Mouse (Mus musculus): ENCODE results near the gene Phyhipl. TPM values are rescaled to one million over a fixed set of nuclear protein-coding genes. Genes with fewer than 3 reads are reported as not detected.

The Phyhipl gene
- total and polyA plus RNA-seq, 3 experiments = not detected

DNA sequence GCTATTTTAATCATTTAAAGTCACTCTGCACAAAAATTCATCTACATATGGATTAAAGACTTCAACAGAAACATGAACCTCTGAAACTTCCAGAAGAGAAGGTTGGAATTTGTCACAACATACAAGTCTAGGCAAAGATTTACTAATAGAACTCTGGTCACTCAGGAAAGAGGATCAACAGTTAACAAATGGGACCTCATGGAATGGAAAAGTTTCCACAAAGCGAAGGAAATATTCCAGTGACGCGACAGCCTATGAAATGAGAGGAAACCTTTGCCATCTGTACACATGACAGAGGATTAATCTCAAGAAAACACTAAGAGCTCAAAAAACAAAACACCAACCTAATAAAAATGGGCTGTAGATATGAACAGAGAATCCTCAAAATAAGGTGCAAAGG is 32.3 kb downstream of the Phyhipl start:
- H3K79me2 ChIP-seq (replicated peaks; ENCODE audit: control insufficient read depth, extremely low read depth, insufficient read depth, poor library complexity, severe bottlenecking) = no peaks in the 10 kb centered on the region
- TF ChIP-seq TCF12 (IDR thresholded peaks at IDR 0.05; ENCODE audit: low read depth, low read length) = no peak
- no peak for TF ChIP-seq GABPA (IDR thresholded peaks at IDR 0.05; ENCODE audit: insufficient replicate concordance, low read depth, low read length)
- no peak for TF ChIP-seq USF1 (IDR thresholded peaks at IDR 0.05; ENCODE audit: low read depth, low read length)
- in situ Hi-C loops (cut with MboI; ENCODE audit: low pct_ligation_motif_present, low pct_unique_long_range_greater_than_20kb, low sequenced_read_pairs) = no loop called here
- no peak overlapping the region for H3K4me2 ChIP-seq (ENCODE audit: insufficient read depth, low read depth, poor library complexity, severe bottlenecking)
- no peak overlapping the region for H3K9ac ChIP-seq (ENCODE audit: insufficient read depth, low read depth)
- no peaks in the 10 kb centered on the region for H3K36me3 ChIP-seq (replicated peaks in 1 of 2; ENCODE audit: control insufficient read depth in 1 of 2, insufficient read depth in 1 of 2, low read length in 1 of 2)
- dilution Hi-C loops (cut with MboI; ENCODE audit: extremely low pct_ligation_motif_present, extremely low pct_unique_long_range_greater_than_20kb, low sequenced_read_pairs) = no loop called here
- H3K27me3 ChIP-seq (replicated peaks) = no peaks in the 10 kb centered on the region
- H3K4me1 ChIP-seq (ENCODE audit: control insufficient read depth in 1 of 2, insufficient read depth in 2 of 2) = no peaks in the 10 kb centered on the region
- DNase-seq (ENCODE audit: extremely low read depth) = no peak
- H3K4me3 ChIP-seq (replicated peaks in 1 of 3; ENCODE audit: low read depth in 2 of 3, low read length in 2 of 3, poor library complexity in 1 of 3) = no peak overlapping the region
- H3K9me3 ChIP-seq (replicated peaks; ENCODE audit: low read length) = peaks cover 40% of the 10 kb centered on the region
- no peak overlapping the region for H3K27ac ChIP-seq (ENCODE audit: insufficient read depth, low read depth)

DNA sequence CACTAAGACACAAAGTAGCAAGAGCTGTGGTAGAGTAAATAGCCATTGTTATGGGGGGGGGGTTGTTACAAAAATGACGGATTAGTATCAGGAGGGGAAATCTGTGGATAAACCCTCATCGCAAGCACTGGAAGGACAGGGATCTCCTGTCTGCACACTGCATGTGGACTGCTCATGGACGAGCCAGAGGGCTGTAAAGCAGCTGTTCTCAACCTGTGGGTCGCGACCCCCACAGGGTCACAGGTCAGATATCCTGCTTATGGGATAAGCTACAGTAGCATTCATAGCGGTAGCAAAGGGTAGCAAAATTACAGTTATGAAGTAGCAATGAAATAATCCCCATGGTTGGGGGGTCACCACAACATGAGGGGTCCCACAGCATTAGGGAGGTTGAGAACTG is 39.4 kb downstream of the Phyhipl start:
- dilution Hi-C loops (cut with MboI; ENCODE audit: extremely low pct_ligation_motif_present, extremely low pct_unique_long_range_greater_than_20kb, low sequenced_read_pairs) = no loop called here

DNA sequence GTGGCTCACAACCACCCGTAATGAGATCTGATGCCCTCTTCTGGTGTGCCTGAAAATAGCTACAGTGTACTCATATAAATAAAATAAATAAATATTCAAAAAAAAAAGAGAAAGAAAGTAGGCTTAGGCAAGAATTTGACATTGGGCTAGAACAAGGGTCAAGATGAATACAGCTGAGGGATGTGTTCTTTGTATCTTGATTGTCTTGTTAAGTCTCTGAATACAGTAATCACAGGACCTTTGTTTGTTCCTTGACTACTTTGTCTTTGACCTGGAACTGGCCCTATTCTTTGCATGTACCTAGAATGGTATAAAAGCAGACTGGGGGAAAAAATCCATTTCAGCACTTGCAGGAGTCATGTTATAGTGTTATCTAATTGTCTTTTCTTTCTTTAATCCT is 44.1 kb downstream of the Phyhipl start:
- Histone ChIP-seq H3K9ac (ENCODE audit: insufficient read depth, low read depth) (no peak overlapping the region), H3K9me3 (replicated peaks; ENCODE audit: low read length) (peaks cover 24% of the 10 kb centered on the region), H3K4me1 (ENCODE audit: control insufficient read depth in 1 of 2, insufficient read depth in 2 of 2) (no peaks in the 10 kb centered on the region), H3K36me3 (replicated peaks in 1 of 2; ENCODE audit: control insufficient read depth in 1 of 2, insufficient read depth in 1 of 2, low read length in 1 of 2) (no peaks in the 10 kb centered on the region), H3K4me2 (ENCODE audit: insufficient read depth, low read depth, poor library complexity, severe bottlenecking) (no peak overlapping the region), H3K27me3 (replicated peaks) (no peaks in the 10 kb centered on the region), H3K27ac (ENCODE audit: insufficient read depth, low read depth) (no peak overlapping the region), H3K79me2 (replicated peaks; ENCODE audit: control insufficient read depth, extremely low read depth, insufficient read depth, poor library complexity, severe bottlenecking) (no peaks in the 10 kb centered on the region), H3K4me3 (replicated peaks in 1 of 3; ENCODE audit: low read depth in 2 of 3, low read length in 2 of 3, poor library complexity in 1 of 3) (no peak overlapping the region)
- dilution Hi-C loops (cut with MboI; ENCODE audit: extremely low pct_ligation_motif_present, extremely low pct_unique_long_range_greater_than_20kb, low sequenced_read_pairs) (no loop called here), in situ Hi-C loops (cut with MboI; ENCODE audit: low pct_ligation_motif_present, low pct_unique_long_range_greater_than_20kb, low sequenced_read_pairs) (no loop called here)
- TF ChIP-seq USF2 (conservative IDR thresholded peaks at IDR 0.05; ENCODE audit: low read depth, low read length) (no peak), TBP (conservative IDR thresholded peaks at IDR 0.05; ENCODE audit: low read depth, low read length) (no peak), IRF4 (IDR thresholded peaks at IDR 0.05; ENCODE audit: low read depth, low read length) (no peak), MAX (IDR thresholded peaks at IDR 0.05; ENCODE audit: low read length) (no peak), BHLHE40 (IDR thresholded peaks at IDR 0.05; ENCODE audit: low read depth, low read length) (no peak), RAD21 (IDR thresholded peaks at IDR 0.05; ENCODE audit: low read depth, low read length) (no peak), ETS1 (conservative IDR thresholded peaks at IDR 0.05; ENCODE audit: low read depth, low read length) (no peak)
- DNase-seq (ENCODE audit: extremely low read depth) = no peak

More for the DNA sequence above, 39.4 kb downstream of the Phyhipl start:
- Histone ChIP-seq H3K27me3 (replicated peaks) (no peaks in the 10 kb centered on the region), H3K79me2 (replicated peaks; ENCODE audit: control insufficient read depth, extremely low read depth, insufficient read depth, poor library complexity, severe bottlenecking) (no peaks in the 10 kb centered on the region), H3K4me1 (ENCODE audit: control insufficient read depth in 1 of 2, insufficient read depth in 2 of 2) (no peaks in the 10 kb centered on the region), H3K36me3 (replicated peaks in 1 of 2; ENCODE audit: control insufficient read depth in 1 of 2, insufficient read depth in 1 of 2, low read length in 1 of 2) (no peaks in the 10 kb centered on the region), H3K27ac (ENCODE audit: insufficient read depth, low read depth) (no peak overlapping the region), H3K4me3 (replicated peaks in 1 of 3; ENCODE audit: low read depth in 2 of 3, low read length in 2 of 3, poor library complexity in 1 of 3) (no peak overlapping the region), H3K4me2 (ENCODE audit: insufficient read depth, low read depth, poor library complexity, severe bottlenecking) (no peak overlapping the region), H3K9me3 (replicated peaks; ENCODE audit: low read length) (peaks cover 29% of the 10 kb centered on the region), H3K9ac (ENCODE audit: insufficient read depth, low read depth) (no peak overlapping the region)
- TF ChIP-seq NRF1 (IDR thresholded peaks at IDR 0.05; ENCODE audit: low read depth, low read length) (no peak), USF2 (conservative IDR thresholded peaks at IDR 0.05; ENCODE audit: low read depth, low read length) (no peak), GABPA (IDR thresholded peaks at IDR 0.05; ENCODE audit: insufficient replicate concordance, low read depth, low read length) (no peak), IRF4 (IDR thresholded peaks at IDR 0.05; ENCODE audit: low read depth, low read length) (no peak), MAX (IDR thresholded peaks at IDR 0.05; ENCODE audit: low read length) (no peak), CHD1 (IDR thresholded peaks at IDR 0.05; ENCODE audit: low read depth, low read length) (no peak), MAFK (IDR thresholded peaks at IDR 0.05; ENCODE audit: insufficient replicate concordance, low read length) (no peak), MYC (IDR thresholded peaks at IDR 0.05; ENCODE audit: low read depth, low read length) (no peak), ZKSCAN1 (IDR thresholded peaks at IDR 0.05; ENCODE audit: borderline replicate concordance, low read depth, low read length) (no peak)
- DNase-seq (ENCODE audit: extremely low read depth) = no peak
- in situ Hi-C loops (cut with MboI; ENCODE audit: low pct_ligation_motif_present, low pct_unique_long_range_greater_than_20kb, low sequenced_read_pairs) = no loop called here

Measured in CH12.LX (cell line).